Mouse (Mus musculus): ENCODE data around the gene Gm10570. TPM values are rescaled to one million over a fixed set of nuclear protein-coding genes. Genes with fewer than 3 reads are reported as not detected.

The Gm10570 gene
- total RNA-seq, 2 experiments from 2014 or later = not detected

DNA sequence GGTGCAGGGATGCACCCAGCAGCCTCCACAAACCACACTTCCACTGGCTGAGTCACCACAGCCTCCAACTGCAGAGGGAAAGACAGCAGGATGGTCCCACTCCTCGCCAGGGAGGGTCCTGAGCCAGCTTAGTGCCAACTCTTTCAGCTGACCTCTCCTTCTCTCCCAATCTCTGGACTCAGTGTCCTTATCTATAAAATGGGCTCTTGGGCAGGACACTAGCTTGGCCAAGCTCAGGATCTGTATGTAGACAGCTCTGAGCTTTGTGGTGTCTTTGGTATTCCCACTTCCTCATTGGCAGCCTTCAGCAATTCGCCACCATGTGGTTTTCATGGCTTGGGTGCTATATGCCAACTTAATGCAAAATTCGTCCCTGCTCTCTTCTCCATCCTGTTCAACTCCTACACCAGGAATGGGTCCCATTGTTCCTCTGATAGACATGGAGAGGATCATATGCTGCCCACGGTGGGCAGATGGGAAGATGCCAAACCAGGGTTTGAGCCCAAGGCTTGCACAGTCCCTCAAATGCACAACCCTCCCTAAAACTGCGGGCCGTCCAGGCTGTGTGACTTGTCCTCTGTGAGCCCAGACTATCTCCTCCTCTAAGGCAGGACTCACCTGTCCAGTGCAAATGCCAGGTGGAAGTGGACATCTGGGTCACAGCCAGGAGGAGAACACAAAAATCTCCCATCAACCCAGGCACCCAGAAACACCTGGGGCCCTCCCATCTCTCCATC is 37.7 kb downstream of the Gm10570 start:
- no peak for DNase-seq

GRCm38 (mm10) chr4:130270089-130270488 is 38.4 kb downstream of the Gm10570 start:
- no peak for DNase-seq

DNA sequence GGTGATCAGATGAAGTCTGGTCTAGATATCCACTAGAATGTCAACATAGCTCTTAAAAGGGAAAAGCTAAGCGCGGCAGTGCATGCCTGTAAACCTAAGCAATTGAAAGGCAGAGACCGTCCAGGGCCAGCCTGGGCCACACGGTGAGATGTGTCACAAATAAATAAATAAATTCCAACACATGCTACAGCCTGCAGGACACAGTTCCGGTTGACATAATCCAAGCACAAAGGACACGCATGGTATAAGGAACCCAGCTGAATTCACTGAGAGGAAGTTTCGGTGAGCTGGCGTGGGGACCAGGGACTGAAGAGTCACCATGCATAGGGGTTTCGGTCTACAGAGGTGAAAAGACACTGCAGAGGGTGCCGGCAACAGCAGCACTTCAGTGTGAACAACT is 39.7 kb downstream of the Gm10570 start:
- no peak for DNase-seq

- no peak for DNase-seq
These were observed 41.4 kb downstream of the Gm10570 start for GRCm38 (mm10) chr4:130267069-130267468.

- peak in 1 of 2 experiments; percentile 18 for DNase-seq
These were observed 41.9 kb downstream of the Gm10570 start for GRCm38 (mm10) chr4:130266601-130267000.

- peak; percentile 28 to 85 for DNase-seq
These were observed 43.6 kb downstream of the Gm10570 start for GRCm38 (mm10) chr4:130264698-130265349.

GRCm38 (mm10) chr4:130264131-130264530 is 44.3 kb downstream of the Gm10570 start:
- no peak for DNase-seq

GRCm38 (mm10) chr4:130260406-130260805 is 48.1 kb downstream of the Gm10570 start:
- no peak for DNase-seq

Other genes with a start within 250 kb of the Gm10570 start
- gene Pef1, start 206.1 kb downstream of the Gm10570 start, total RNA-seq (2021) = 10 to 100 TPM; 31.3 to 40.1 TPM
- not detected for gene Hcrtr1, start 169.3 kb downstream of the Gm10570 start, total RNA-seq (2021)
- gene Tinagl1, start 133.6 kb downstream of the Gm10570 start, total RNA-seq (2021) = 10 to 100 TPM; 55.7 to 66.1 TPM
- not detected for gene Gm853, start 86.3 kb downstream of the Gm10570 start, total RNA-seq (2021)
- 1 to 10 TPM; 2.0 to 2.2 TPM for gene Serinc2, start 29.5 kb downstream of the Gm10570 start, total RNA-seq (2021)
- 1,000 to 10,000 TPM; 5,802 to 6,041 TPM for gene Fabp3, start 79 bp downstream of the Gm10570 start, total RNA-seq (2021)
- 10 to 100 TPM; 22.4 to 26.3 TPM for gene Zcchc17, start 51.3 kb upstream of the Gm10570 start, total RNA-seq (2021)
- 10 to 100 TPM; 15.3 to 17.5 TPM for gene Snrnp40, start 51.5 kb upstream of the Gm10570 start, total RNA-seq (2021)

All from heart, adult 18-20 months (tissue).